Mouse (Mus musculus): ENCODE results near the gene 4933430I17Rik. TPM values are rescaled to one million over a fixed set of nuclear protein-coding genes. Genes with fewer than 3 reads are reported as not detected.
"Not testable (repeated sequence)": the region's sequence is repeated elsewhere in the genome, so short reads cannot be mapped to it uniquely, and the experiment has no call there.

4933430I17Rik gene
- polyA plus RNA-seq, 1 experiment = 0.14 TPM

DNA sequence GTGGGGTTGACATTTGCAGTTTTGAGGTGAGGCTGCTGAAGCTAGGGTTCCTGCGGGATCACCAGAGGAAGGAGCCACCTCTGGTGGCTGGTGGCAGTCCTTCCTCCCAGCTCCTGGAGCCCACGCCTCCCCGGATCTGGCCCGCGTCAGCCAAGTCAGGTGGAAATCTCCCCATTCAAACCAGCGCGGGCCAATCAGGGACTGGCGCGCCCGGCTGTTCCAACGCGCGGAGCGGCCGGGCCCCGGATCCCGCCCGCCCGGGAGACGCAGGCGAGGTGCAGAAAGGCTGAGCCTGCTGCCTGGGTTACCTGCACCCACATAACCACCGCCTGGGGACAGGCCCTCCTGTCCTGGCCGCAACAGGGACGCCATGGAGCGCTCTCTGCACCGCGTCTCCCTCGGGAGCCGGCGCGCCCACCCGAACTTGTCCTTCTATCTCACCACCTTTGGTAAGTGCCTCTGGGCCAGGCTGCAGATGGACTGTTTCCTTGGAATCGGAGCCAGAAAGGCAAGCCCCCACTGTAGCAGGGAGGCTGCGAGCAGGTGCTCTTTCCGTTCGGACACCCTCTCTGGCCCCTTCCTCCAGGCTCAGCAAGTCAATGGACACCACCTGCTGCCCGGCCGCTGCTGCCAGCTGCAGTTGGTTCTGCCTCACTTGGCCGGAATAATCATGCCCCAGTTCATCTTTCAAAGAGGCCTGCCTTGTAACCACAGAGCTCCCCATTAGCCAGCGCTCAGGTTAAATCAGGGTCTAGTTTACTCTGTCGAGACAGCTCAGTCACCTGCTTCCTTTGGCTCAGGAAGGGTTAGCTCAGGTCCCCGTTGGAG is 58.3 kb downstream of the 4933430I17Rik start:
- H3K4me1 ChIP-seq (ENCODE audit: control insufficient read depth, insufficient read depth, insufficient read length, low read length) = peaks cover 15% of the 10 kb centered on the region; the same call in 1 of the 2 replicates
- no peak for TF ChIP-seq POLR2A (IDR thresholded peaks at IDR 0.05; ENCODE audit: low read depth, low read length)
- TF ChIP-seq CTCF (IDR thresholded peaks at IDR 0.05; ENCODE audit: extremely low read depth, insufficient read length, insufficient replicate concordance, low read depth, low read length) = no peak
- H3K27ac ChIP-seq (ENCODE audit: insufficient read depth, low read depth, low read length) = no peak overlapping the region
- no peaks in the 10 kb centered on the region for H3K36me3 ChIP-seq (ENCODE audit: control insufficient read depth, insufficient read depth, low read length)
- WGBS = 5% methylated on average over 42 of the region's 42 CpGs
- no peaks in the 10 kb centered on the region for H3K27me3 ChIP-seq (ENCODE audit: control insufficient read depth, insufficient read depth, low read length)
- H3K4me3 ChIP-seq (ENCODE audit: low read depth, low read length) = peak overlapping the region; percentile 69

DNA sequence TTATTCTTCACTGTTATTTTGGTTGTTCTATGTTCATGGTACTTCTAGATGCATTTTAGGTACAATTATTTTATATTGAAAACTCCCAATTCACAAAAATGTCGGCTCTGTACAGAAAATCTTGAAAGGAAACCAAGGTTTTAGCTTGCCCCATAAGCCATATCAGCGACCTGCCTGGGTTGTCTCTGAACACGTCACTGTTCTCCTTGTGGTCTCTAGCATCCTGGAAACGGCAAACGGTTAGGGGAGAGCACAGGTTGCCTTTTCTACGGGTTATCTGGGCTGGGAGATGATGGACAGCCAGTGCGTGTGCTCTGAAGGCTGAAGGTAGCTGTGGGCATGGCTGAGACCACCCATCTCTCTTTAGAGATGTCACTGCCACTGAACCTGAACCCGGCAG is 61.9 kb downstream of the 4933430I17Rik start:
- H3K27ac ChIP-seq (ENCODE audit: insufficient read depth, low read depth, low read length) = no peak overlapping the region
- TF ChIP-seq POLR2A (IDR thresholded peaks at IDR 0.05; ENCODE audit: low read depth, low read length) (no peak), CTCF (IDR thresholded peaks at IDR 0.05; ENCODE audit: extremely low read depth, insufficient read length, insufficient replicate concordance, low read depth, low read length) (no peak)
- H3K27me3 ChIP-seq (ENCODE audit: control insufficient read depth, insufficient read depth, low read length) = no peaks in the 10 kb centered on the region
- H3K36me3 ChIP-seq (ENCODE audit: control insufficient read depth, insufficient read depth, low read length) = no peaks in the 10 kb centered on the region
- whole genome bisulfite sequencing = 86% methylated on average over 8 of the region's 8 CpGs
- peaks cover 19% of the 10 kb centered on the region; the same call in 1 of the 2 replicates for H3K4me1 ChIP-seq (ENCODE audit: control insufficient read depth, insufficient read depth, insufficient read length, low read length)
- H3K4me3 ChIP-seq (ENCODE audit: low read depth, low read length) = no peak overlapping the region

DNA sequence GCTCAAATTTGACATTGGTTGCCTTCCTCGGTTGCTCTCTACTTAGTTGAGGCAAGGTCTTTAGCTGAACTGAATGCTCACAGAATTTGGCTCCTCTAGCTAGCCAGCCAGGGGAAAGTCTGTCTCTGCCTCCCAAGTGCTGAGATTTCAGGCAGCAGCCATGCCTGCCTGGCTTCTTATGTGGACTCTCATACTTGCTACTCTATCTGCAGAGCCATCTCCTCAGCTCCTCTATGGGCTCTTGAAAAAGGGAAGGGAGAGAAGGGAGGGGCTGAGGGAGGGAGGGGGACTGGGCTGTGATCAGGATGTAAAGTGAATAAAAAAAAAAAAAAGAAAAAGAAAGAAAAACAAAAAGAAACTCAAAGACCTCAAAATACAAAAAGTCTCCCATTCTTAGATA is 65.7 kb downstream of the 4933430I17Rik start:
- H3K4me1 ChIP-seq (ENCODE audit: control insufficient read depth, insufficient read depth, insufficient read length, low read length) = peaks cover 4% of the 10 kb centered on the region; the same call in 1 of the 2 replicates
- H3K27me3 ChIP-seq (ENCODE audit: control insufficient read depth, insufficient read depth, low read length) = no peaks in the 10 kb centered on the region
- no peak for TF ChIP-seq POLR2A (IDR thresholded peaks at IDR 0.05; ENCODE audit: low read depth, low read length)
- TF ChIP-seq CTCF (IDR thresholded peaks at IDR 0.05; ENCODE audit: extremely low read depth, insufficient read length, insufficient replicate concordance, low read depth, low read length) = no peak
- H3K27ac ChIP-seq (ENCODE audit: insufficient read depth, low read depth, low read length) = no peak overlapping the region
- no peak overlapping the region for H3K4me3 ChIP-seq (ENCODE audit: low read depth, low read length)
- H3K36me3 ChIP-seq (ENCODE audit: control insufficient read depth, insufficient read depth, low read length) = no peaks in the 10 kb centered on the region
- WGBS = 84% methylated on average over 1 of the region's 1 CpGs

DNA sequence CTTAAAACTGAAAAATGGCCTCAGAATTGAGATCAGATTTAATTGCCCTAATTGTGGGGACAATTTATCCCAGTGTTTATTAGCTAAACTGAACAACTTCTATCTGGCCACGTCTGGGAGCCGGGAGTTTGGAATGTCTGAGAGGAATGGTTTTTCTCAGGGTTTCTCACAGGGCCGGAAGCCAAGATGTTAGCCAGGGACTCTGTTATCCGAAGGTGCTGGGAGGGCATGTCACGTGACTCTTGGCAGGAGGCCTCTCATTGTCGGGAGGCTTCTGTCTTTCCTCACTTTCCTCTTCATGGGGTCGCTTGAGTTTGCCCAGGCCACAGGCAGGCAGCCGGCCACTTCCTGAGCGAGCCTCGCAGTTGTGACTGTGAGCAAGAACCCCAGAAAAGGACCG is 66.2 kb downstream of the 4933430I17Rik start:
- Histone ChIP-seq H3K4me1 (ENCODE audit: control insufficient read depth, insufficient read depth, insufficient read length, low read length) (peaks cover 4% of the 10 kb centered on the region; the same call in 1 of the 2 replicates), H3K27me3 (ENCODE audit: control insufficient read depth, insufficient read depth, low read length) (no peaks in the 10 kb centered on the region), H3K4me3 (ENCODE audit: low read depth, low read length) (no peak overlapping the region), H3K36me3 (ENCODE audit: control insufficient read depth, insufficient read depth, low read length) (no peaks in the 10 kb centered on the region), H3K27ac (ENCODE audit: insufficient read depth, low read depth, low read length) (no peak overlapping the region)
- no peak for TF ChIP-seq CTCF (IDR thresholded peaks at IDR 0.05; ENCODE audit: extremely low read depth, insufficient read length, insufficient replicate concordance, low read depth, low read length)
- WGBS = 31% methylated on average over 11 of the region's 11 CpGs

DNA sequence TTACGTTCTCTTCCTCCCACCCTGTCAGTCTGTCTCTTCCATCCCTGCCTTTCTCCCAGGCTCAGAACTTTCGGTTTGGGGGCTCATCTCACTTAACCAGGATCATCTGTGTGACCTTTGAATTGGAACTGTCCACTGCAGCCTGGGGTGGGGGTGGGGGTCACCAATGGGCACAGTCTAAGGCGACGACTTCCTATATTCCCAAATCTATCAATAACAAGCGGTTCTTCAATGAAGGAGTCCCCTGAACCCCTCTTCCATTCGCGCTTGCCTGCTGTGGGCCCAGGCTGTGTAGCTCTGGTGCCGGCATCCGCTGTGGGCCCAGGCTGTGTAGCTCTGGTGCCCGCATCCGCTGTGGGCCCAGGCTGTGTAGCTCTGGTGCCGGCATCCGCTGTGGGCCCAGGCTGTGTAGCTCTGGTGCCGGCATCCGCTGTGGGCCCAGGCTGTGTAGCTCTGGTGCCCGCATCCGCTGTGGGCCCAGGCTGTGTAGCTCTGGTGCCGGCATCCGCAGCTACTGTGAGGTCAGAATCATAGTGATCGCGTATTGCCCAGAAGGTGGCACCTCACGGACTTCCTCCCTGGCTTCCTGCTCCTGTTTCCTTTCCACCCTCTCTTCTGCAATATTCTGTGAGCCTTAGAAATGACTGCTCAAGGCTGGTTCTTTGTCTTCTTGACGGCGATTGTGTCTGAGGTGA is 68.5 kb downstream of the 4933430I17Rik start:
- H3K4me1 ChIP-seq (ENCODE audit: control insufficient read depth, insufficient read depth, insufficient read length, low read length); H3K4me3 ChIP-seq (ENCODE audit: low read depth, low read length); H3K27ac ChIP-seq (ENCODE audit: insufficient read depth, low read depth, low read length); H3K27me3 ChIP-seq (ENCODE audit: control insufficient read depth, insufficient read depth, low read length); H3K36me3 ChIP-seq (ENCODE audit: control insufficient read depth, insufficient read depth, low read length): not testable (repeated sequence)
- 94% methylated on average over 24 of the region's 24 CpGs for WGBS

DNA sequence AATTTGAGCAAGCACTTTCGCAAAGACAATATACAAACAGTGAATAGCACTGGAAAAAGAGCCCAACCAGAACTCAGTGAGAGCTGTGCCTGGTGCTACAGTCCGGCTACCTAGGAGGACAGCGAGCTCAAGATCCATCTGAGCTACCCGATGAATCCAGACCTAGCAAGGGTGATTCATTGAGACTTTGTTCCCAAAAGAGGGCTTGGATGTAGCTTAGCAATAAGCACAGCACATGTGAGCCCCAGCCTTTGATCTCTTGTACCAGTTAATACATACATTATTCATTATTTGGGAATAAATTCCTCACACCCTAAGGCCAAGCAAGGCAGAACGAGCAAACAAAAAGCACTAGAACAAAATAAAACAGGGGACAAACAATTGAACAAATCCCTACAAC is 69.3 kb downstream of the 4933430I17Rik start:
- TF ChIP-seq CTCF (IDR thresholded peaks at IDR 0.05; ENCODE audit: extremely low read depth, insufficient read length, insufficient replicate concordance, low read depth, low read length) (no peak), POLR2A (IDR thresholded peaks at IDR 0.05; ENCODE audit: low read depth, low read length) (no peak)
- 0 out of 2 replicates have a peak, but pooled peaks cover 2% of the 10 kb centered on the region for H3K36me3 ChIP-seq (ENCODE audit: control insufficient read depth, insufficient read depth, low read length)
- H3K4me3 ChIP-seq (ENCODE audit: low read depth, low read length) = no peak overlapping the region
- H3K27ac ChIP-seq (ENCODE audit: insufficient read depth, low read depth, low read length) = no peak overlapping the region
- H3K4me1 ChIP-seq (ENCODE audit: control insufficient read depth, insufficient read depth, insufficient read length, low read length) = peaks cover 4% of the 10 kb centered on the region; the same call in 1 of the 2 replicates
- no peaks in the 10 kb centered on the region for H3K27me3 ChIP-seq (ENCODE audit: control insufficient read depth, insufficient read depth, low read length)
- WGBS = 81% methylated on average over 5 of the region's 5 CpGs

DNA sequence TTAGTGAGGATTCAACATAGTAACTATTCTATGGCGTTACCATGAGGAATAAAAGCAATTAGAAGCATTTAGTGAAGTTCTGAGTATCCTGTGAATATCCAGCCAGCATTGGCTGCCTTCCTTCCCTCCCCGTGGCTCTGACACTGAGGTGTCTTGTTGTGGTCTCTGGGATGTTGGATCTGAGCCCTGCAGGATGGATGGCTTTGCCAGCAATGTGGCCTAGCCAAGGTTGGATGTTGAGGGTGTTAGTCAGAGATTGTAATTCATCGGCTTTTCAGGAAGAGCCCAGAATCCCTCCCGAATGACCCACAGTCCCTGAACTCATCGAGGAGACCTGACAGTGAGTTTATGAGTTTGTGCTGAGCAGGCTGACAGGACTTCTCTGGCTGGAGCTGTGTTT is 70.9 kb downstream of the 4933430I17Rik start:
- no peak overlapping the region for H3K4me3 ChIP-seq (ENCODE audit: low read depth, low read length)
- TF ChIP-seq POLR2A (IDR thresholded peaks at IDR 0.05; ENCODE audit: low read depth, low read length) (no peak), CTCF (IDR thresholded peaks at IDR 0.05; ENCODE audit: extremely low read depth, insufficient read length, insufficient replicate concordance, low read depth, low read length) (no peak)
- H3K27ac ChIP-seq (ENCODE audit: insufficient read depth, low read depth, low read length) = no peak overlapping the region
- 69% methylated on average over 5 of the region's 5 CpGs for WGBS
- H3K27me3 ChIP-seq (ENCODE audit: control insufficient read depth, insufficient read depth, low read length) = no peaks in the 10 kb centered on the region
- 0 out of 2 replicates have a peak, but pooled peaks cover 2% of the 10 kb centered on the region for H3K36me3 ChIP-seq (ENCODE audit: control insufficient read depth, insufficient read depth, low read length)
- 0 out of 2 replicates have a peak, but pooled peaks cover 2% of the 10 kb centered on the region for H3K4me1 ChIP-seq (ENCODE audit: control insufficient read depth, insufficient read depth, insufficient read length, low read length)

Other genes starting within 250 kb of the 4933430I17Rik start
- 13.6 and 21.6 TPM in 2 replicates for gene Fkbp15, start 164.8 kb upstream of the 4933430I17Rik start, polyA plus RNA-seq (2012; rRNA removed)
- gene Slc31a1, start 164.6 kb upstream of the 4933430I17Rik start, polyA plus RNA-seq (2012; rRNA removed) = 18.2 and 40.3 TPM in 2 replicates
- 3.5 and 6.6 TPM in 2 replicates for gene Cdc26, start 116.7 kb upstream of the 4933430I17Rik start, polyA plus RNA-seq (2012; rRNA removed)
- 2.1 and 3.5 TPM in 2 replicates for gene Prpf4, start 116.6 kb upstream of the 4933430I17Rik start, polyA plus RNA-seq (2012; rRNA removed)
- 2.3 and 6.1 TPM in 2 replicates for gene Rnf183, start 90.1 kb upstream of the 4933430I17Rik start, polyA plus RNA-seq (2012; rRNA removed)
- 0.43 and 0.62 TPM in 2 replicates for gene Wdr31, start 54.5 kb upstream of the 4933430I17Rik start, polyA plus RNA-seq (2012; rRNA removed)
- gene Bspry, start 45.3 kb upstream of the 4933430I17Rik start, polyA plus RNA-seq (2012; rRNA removed) = 38.3 and 104 TPM in 2 replicates
- gene Hdhd3, start 21.9 kb upstream of the 4933430I17Rik start, polyA plus RNA-seq (2012; rRNA removed) = 63.6 and 68.4 TPM in 2 replicates
- 110 and 142 TPM in 2 replicates for gene Alad, start 5.5 kb upstream of the 4933430I17Rik start, polyA plus RNA-seq (2012; rRNA removed)
- 5.6 and 8.9 TPM in 2 replicates for gene Pole3, start 301 bp upstream of the 4933430I17Rik start, polyA plus RNA-seq (2012; rRNA removed)
- 30.3 and 45.8 TPM in 2 replicates for gene Rgs3, start 34.5 kb downstream of the 4933430I17Rik start, polyA plus RNA-seq (2012; rRNA removed)